Mouse (Mus musculus) ES-Bruce4 (cell line): ENCODE data around the gene Tshz3. TPM values are rescaled to one million over a fixed set of nuclear protein-coding genes. Genes with fewer than 3 reads are reported as not detected.
A peak's percentile ranks its signal among the peaks of the same experiment; 100 is the strongest.

Experiments used
- H3K27ac ChIP-seq: 2 replicates; pipeline ENCODE4 v1.5.1; 2012; ENCODE audit warnings: low read length, inconsistent platforms; ENCODE audit not compliant: insufficient read depth
- H3K27me3 ChIP-seq: 2 replicates; pipeline ENCODE4 v1.6.1; 2012; ENCODE audit warnings: mild to moderate bottlenecking, low read length, inconsistent platforms; ENCODE audit not compliant: control insufficient read depth, poor library complexity, insufficient read depth, severe bottlenecking
- H3K36me3 ChIP-seq: 2 replicates; pipeline ENCODE4 v1.6.1; 2012; ENCODE audit warnings: inconsistent platforms, mild to moderate bottlenecking, low read length, moderate library complexity; ENCODE audit not compliant: control insufficient read depth, poor library complexity, insufficient read depth, severe bottlenecking
- H3K4me1 ChIP-seq: one replicate; pipeline ENCODE4 v1.8.1; 2011; ENCODE audit warnings: low read length; ENCODE audit not compliant: control insufficient read depth, insufficient read depth
- H3K4me3 ChIP-seq: 2 replicates; pipeline ENCODE4 v1.5.1; 2011; ENCODE audit warnings: low read depth, mild to moderate bottlenecking, low read length
- H3K9ac ChIP-seq: 2 replicates; pipeline ENCODE4 v1.6.1; 2012; ENCODE audit warnings: low read depth, mild to moderate bottlenecking, inconsistent platforms; ENCODE audit not compliant: poor library complexity, severe bottlenecking
- H3K9me3 ChIP-seq: replicated peaks from 2 replicates; pipeline ENCODE4 v1.6.1; 2012; ENCODE audit warnings: mild to moderate bottlenecking, low read length, inconsistent platforms; ENCODE audit not compliant: control insufficient read depth, poor library complexity, insufficient read depth, severe bottlenecking
- CTCF ChIP-seq: IDR thresholded peaks from one replicate; pipeline ENCODE4 v1.8.1; 2011; ENCODE audit warnings: low read depth, low read length
- EP300 ChIP-seq: IDR thresholded peaks from 2 replicates; pipeline ENCODE4 v1.6.1; 2011; ENCODE audit warnings: low read depth, low read length; ENCODE audit not compliant: insufficient read depth
- POLR2A ChIP-seq: IDR thresholded peaks from one replicate; pipeline ENCODE4 v1.8.1; 2011; ENCODE audit warnings: low read length; ENCODE audit not compliant: insufficient read depth
- polyA plus RNA-seq: library from polyadenylated mRNA; stranded (reverse); fragments of >200 nt; gene quantifications from 2 replicates; pipeline ENCODE4 v1.2.4, GENCODE M21; 2011; ENCODE audit warnings: low read depth; ENCODE audit not compliant: missing spikeins, insufficient read depth, insufficient read length

Gene Tshz3
- polyA plus RNA-seq, 1 experiment: 1.3 TPM

DNA sequence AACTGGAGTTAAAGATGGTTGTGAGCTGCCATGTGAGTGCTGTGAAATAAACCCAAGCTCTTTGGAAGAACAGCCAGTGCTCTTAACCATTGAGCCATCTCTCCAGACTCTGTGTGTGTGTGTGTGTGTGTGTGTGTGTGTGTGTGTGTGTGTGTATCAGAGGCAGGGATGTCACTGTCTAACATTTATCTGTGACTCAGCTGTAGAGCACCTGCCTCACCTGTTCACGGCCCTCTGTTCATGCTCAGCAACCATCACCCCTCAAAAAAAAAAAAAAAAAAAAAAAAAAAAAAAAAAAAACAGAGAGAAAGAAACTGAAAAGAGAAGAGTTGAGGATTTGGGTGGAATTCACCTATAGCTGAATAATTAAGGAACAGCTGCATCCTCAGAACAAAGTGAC is 10.4 kb upstream of the Tshz3 start:
- no peaks in the 10 kb centered on the region for H3K4me1 ChIP-seq
- no peak overlapping the region for H3K4me3 ChIP-seq
- H3K27ac ChIP-seq: no peak overlapping the region
- TF ChIP-seq EP300 (no peak), POLR2A (no peak), CTCF (no peak)
- H3K9me3 ChIP-seq: no peaks in the 10 kb centered on the region
- H3K36me3 ChIP-seq: no peaks in the 10 kb centered on the region
- no peaks in the 10 kb centered on the region; the same call in 1 of the 2 replicates for H3K27me3 ChIP-seq
- no peak overlapping the region for H3K9ac ChIP-seq

DNA sequence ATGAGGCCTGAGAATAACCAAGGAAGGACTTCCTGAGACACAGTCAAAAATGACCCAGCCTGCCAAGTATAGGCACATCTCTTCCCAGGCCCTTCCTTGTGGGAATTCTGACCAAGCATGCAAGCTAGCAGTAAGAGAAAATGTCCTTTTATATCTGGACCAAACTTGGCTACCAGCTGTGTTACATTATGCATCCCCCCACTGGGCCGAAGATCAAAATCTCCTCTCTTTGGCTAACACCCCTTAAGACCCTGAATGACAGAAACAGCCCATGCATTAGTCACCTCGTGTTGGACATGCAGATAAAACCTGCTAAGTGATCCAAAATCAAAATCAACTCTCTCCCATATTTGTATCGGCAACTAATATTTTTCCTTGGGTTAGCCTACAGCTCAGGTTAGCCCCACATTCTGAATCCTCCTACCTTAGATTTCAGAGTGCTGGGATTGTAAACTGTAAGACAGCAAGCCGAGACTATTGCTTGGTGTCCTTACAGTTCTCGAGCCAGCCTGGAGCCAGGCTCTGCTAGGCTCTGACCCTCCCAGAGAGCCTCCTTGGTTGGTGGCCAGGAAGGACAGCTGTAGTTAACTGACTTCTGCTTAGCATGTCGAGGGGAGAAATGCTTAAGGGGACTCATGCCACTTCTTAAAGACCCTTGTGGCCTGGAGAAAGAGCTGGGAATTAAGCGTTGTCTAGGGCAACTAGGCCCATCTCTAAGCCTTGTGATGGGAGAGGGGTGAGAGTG is 8.7 kb upstream of the Tshz3 start:
- Histone ChIP-seq H3K4me1 (no peaks in the 10 kb centered on the region), H3K4me3 (no peak overlapping the region), H3K9me3 (no peaks in the 10 kb centered on the region), H3K27me3 (peaks cover 1% of the 10 kb centered on the region; the same call in 1 of the 2 replicates), H3K27ac (no peak overlapping the region), H3K9ac (no peak overlapping the region), H3K36me3 (no peaks in the 10 kb centered on the region)
- TF ChIP-seq EP300 (no peak), CTCF (no peak), POLR2A (no peak)

DNA sequence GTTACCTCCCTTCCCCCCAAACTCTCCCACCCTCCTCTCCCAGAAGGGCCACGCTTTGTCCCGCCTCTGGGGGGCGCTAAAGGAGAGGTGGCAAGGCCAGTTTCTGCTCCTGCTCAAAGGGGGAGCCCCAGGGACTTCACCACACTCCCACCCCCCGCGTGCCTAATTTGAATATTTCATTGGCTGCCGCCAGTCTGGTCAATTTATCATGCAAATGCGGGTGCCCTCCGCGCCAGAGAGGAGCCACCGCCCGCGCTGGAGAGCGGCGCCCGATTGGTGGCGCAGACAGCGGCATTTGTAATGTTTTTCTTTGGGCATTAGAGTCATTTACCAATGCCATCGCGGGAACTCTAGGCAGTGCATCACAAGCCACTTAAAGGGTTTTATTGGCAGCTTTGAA is 7.4 kb upstream of the Tshz3 start:
- no peaks in the 10 kb centered on the region for H3K4me1 ChIP-seq
- H3K27me3 ChIP-seq: peaks cover 5% of the 10 kb centered on the region; the same call in 1 of the 2 replicates
- TF ChIP-seq POLR2A: no peak
- TF ChIP-seq EP300: 0 out of 2 replicates have a peak, but pooled peaks have one; percentile 23
- peak; percentile 54 for TF ChIP-seq CTCF
- no peak overlapping the region for H3K9ac ChIP-seq
- no peak overlapping the region for H3K4me3 ChIP-seq
- H3K36me3 ChIP-seq: no peaks in the 10 kb centered on the region
- no peak overlapping the region for H3K27ac ChIP-seq
- H3K9me3 ChIP-seq: no peaks in the 10 kb centered on the region

DNA sequence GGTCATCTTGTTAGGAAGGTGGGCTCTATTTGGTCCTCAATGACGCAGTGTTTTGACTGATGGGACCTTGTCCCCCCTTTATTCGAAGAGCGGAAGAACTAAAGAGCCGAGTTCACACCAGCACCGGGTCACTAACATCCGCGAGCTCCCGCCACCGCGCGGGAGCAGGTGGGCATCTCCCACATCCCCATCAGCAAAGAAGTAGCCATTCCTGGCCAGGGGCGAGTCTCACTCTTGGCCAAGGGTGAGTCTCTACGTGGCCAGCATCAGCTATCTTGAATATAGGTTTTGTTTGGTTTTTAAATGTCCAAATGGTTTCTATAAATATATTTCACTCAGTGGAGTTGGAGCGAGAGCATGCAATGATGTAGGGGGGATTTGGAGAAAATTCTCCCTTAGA is 6.3 kb upstream of the Tshz3 start:
- Histone ChIP-seq H3K27me3 (peaks cover 5% of the 10 kb centered on the region; the same call in 1 of the 2 replicates), H3K4me3 (no peak overlapping the region)

DNA sequence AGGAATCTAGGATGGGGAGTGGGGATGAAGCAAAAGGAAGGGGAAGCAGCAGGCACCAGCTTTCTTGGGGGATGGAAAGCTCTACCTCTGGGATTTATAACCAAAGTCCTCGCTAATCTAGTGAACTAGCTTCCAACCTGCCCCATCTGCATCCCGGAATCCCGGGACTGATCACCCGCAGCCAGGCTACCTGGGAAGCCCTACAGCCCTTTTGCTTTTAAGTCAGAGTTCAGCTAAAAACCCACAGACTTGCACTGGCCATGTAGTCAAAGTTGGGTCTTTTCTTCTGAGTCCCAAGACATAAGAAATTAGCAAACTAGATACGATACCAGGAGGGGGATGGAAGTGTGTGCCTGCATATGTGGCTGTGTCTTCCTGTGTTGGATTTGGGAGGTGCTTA is 5.5 kb upstream of the Tshz3 start:
- H3K9ac ChIP-seq: no peak overlapping the region
- H3K4me1 ChIP-seq: no peaks in the 10 kb centered on the region
- no peak overlapping the region for H3K27ac ChIP-seq
- H3K9me3 ChIP-seq: no peaks in the 10 kb centered on the region
- H3K36me3 ChIP-seq: no peaks in the 10 kb centered on the region
- no peak overlapping the region for H3K4me3 ChIP-seq
- TF ChIP-seq EP300: no peak
- H3K27me3 ChIP-seq: peaks cover 8% of the 10 kb centered on the region; the same call in 1 of the 2 replicates

More for the DNA sequence above, 6.3 kb upstream of the Tshz3 start:
- Histone ChIP-seq H3K36me3 (no peaks in the 10 kb centered on the region), H3K9me3 (no peaks in the 10 kb centered on the region), H3K27ac (no peak overlapping the region), H3K4me1 (no peaks in the 10 kb centered on the region), H3K9ac (no peak overlapping the region)
- TF ChIP-seq CTCF (no peak), POLR2A (no peak), EP300 (no peak)

DNA sequence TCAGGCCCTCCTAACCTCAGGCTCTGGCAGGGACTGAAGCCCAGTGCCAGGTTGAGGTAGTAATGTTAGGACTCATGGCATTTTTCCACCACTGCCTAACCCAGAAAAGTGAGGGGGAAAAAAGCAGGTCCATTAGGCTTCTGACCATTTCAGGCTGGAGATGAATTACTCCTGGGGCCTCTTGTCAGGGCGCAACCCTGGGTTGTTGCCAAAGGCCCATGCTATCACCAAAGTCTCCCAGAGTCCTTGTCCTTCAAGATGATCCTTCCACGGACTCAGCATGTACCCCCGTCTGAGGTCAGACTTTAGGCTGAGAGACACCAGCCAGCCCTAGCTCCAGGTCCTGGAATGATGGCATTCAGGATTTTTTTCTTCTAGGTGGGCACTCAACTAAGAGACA is 4.8 kb upstream of the Tshz3 start:
- peaks cover 8% of the 10 kb centered on the region; the same call in 1 of the 2 replicates for H3K27me3 ChIP-seq

More for the DNA sequence above, 4.8 kb upstream of the Tshz3 start:
- TF ChIP-seq POLR2A (no peak), CTCF (no peak), EP300 (no peak)
- H3K4me3 ChIP-seq: no peak overlapping the region
- H3K9ac ChIP-seq: no peak overlapping the region
- no peaks in the 10 kb centered on the region for H3K9me3 ChIP-seq
- H3K36me3 ChIP-seq: no peaks in the 10 kb centered on the region
- no peaks in the 10 kb centered on the region for H3K4me1 ChIP-seq
- no peak overlapping the region for H3K27ac ChIP-seq
